Mouse (Mus musculus) midbrain, embryonic 10.5 days (tissue): ENCODE results near the gene Tle4. TPM values are rescaled to one million over a fixed set of nuclear protein-coding genes. Genes with fewer than 3 reads are reported as not detected.
A peak's percentile ranks its signal among the peaks of the same experiment; 100 is the strongest.

Source experiments
- DNase-seq: peaks from one replicate; pipeline ENCODE4 v3.0.0-alpha.2; 2017; ENCODE audit warnings: low spot score
- H3K27ac ChIP-seq: fragments of 300-500 bp; sonication (generic); replicated peaks from 2 replicates; pipeline ENCODE4 v1.5.1; 2016; ENCODE audit warnings: mild to moderate bottlenecking
- H3K27me3 ChIP-seq: fragments of 300-500 bp; sonication (generic); 2 replicates; pipeline ENCODE4 v1.6.1; 2016; ENCODE audit warnings: low read depth, mild to moderate bottlenecking; ENCODE audit not compliant: poor library complexity, severe bottlenecking
- H3K36me3 ChIP-seq: fragments of 300-500 bp; sonication (generic); 2 replicates; pipeline ENCODE4 v1.6.1; 2016; ENCODE audit warnings: mild to moderate bottlenecking, moderate library complexity
- H3K4me1 ChIP-seq: fragments of 300-500 bp; sonication (generic); 2 replicates; pipeline ENCODE4 v1.6.1; 2016
- H3K4me3 ChIP-seq: fragments of 300-500 bp; sonication (generic); 2 replicates; pipeline ENCODE4 v1.5.1; 2016; ENCODE audit warnings: mild to moderate bottlenecking, moderate library complexity
- H3K9me3 ChIP-seq: fragments of 300-500 bp; sonication (generic); replicated peaks from 2 replicates; pipeline ENCODE4 v1.6.1; 2016; ENCODE audit warnings: mild to moderate bottlenecking
- WGBS: fragments of 180-500 bp; shearing (Covaris S2); methylation state at CpG from one replicate; pipeline ENCODE4 v1.1.7; 2016; 5-methylcytosine and 5-hydroxymethylcytosine counted together
- polyA plus RNA-seq: library from polyadenylated mRNA; unstranded; fragments of >200 nt; fragmentation: Nextera tagmentation; extraction: Ambion mirVana; gene quantifications from 2 replicates; pipeline ENCODE4 v1.2.1, GENCODE M21; 2016

Gene Tle4
- polyA plus RNA-seq, 1 experiment from 2014 or later, result 19.0 TPM

DNA sequence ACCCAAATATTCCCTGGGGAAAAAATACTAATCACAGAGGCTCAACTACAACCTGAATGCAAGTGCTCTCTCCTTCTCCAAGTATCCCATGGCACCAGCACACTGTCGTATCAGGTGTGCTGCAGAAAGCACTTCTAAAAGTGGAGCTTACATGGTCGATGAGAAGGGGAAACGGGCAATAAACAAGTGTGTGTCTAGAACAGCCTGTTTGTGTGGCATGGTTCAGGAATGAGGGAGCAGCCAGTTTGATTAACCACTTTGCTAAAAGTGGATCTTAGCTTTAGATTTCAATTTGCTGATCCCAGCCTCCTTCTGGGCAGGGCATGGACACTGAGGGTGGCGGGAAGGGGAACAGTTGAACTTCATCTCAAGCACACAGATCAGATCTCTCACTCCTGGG is 12.1 kb downstream of the Tle4 start:
- Histone ChIP-seq H3K27me3 (peaks cover 8% of the 10 kb centered on the region; the same call in 1 of the 2 replicates), H3K9me3 (no peaks in the 10 kb centered on the region), H3K27ac (no peak overlapping the region), H3K36me3 (peaks cover 79% of the 10 kb centered on the region), H3K4me3 (no peak overlapping the region), H3K4me1 (peaks cover 43% of the 10 kb centered on the region)
- 88% methylated on average over 4 of the region's 4 CpGs for WGBS
- no peak for DNase-seq

GRCm38 (mm10) chr19:14585235-14585634 is 12.6 kb downstream of the Tle4 start:
- Histone ChIP-seq H3K4me3 (no peak overlapping the region), H3K36me3 (peaks cover 79% of the 10 kb centered on the region), H3K27me3 (peaks cover 8% of the 10 kb centered on the region; the same call in 1 of the 2 replicates), H3K27ac (no peak overlapping the region), H3K9me3 (no peaks in the 10 kb centered on the region), H3K4me1 (peaks cover 38% of the 10 kb centered on the region)
- 94% methylated on average over 3 of the region's 3 CpGs for WGBS
- DNase-seq, result no peak

GRCm38 (mm10) chr19:14578698-14579097 is 19.2 kb downstream of the Tle4 start:
- no peak overlapping the region for H3K4me3 ChIP-seq
- 89% methylated on average over 5 of the region's 5 CpGs for WGBS

GRCm38 (mm10) chr19:14578016-14578415 is 19.8 kb downstream of the Tle4 start:
- Histone ChIP-seq H3K9me3 (no peaks in the 10 kb centered on the region), H3K27ac (no peak overlapping the region), H3K27me3 (no peaks in the 10 kb centered on the region), H3K4me3 (no peak overlapping the region), H3K4me1 (no peaks in the 10 kb centered on the region), H3K36me3 (peaks cover 41% of the 10 kb centered on the region)
- DNase-seq, result no peak
- 90% methylated on average over 4 of the region's 4 CpGs for WGBS

More at GRCm38 (mm10) chr19:14578698-14579097, 19.2 kb downstream of the Tle4 start:
- no peaks in the 10 kb centered on the region for H3K4me1 ChIP-seq
- peaks cover 47% of the 10 kb centered on the region for H3K36me3 ChIP-seq
- no peak overlapping the region for H3K27ac ChIP-seq
- H3K27me3 ChIP-seq, result no peaks in the 10 kb centered on the region
- no peaks in the 10 kb centered on the region for H3K9me3 ChIP-seq
- DNase-seq, result no peak

DNA sequence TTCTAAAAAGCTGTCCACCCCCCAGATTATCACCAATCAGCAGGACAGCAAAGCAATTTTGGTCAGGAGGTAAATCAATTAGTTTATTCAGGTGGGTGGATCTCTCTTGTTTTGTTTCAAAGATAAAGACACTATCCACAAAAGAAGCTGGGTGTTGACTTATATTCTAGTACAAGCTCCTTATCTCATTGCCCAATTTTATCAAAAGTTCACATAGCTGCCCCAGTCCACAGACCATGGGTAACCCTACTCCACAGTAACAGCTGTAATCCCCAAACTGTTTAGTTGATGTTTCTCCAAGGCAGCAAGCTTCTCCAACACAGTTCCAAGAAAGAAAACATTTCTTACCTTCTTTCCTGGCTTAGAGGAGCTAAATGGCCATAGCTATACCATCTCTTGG is 21.5 kb downstream of the Tle4 start:
- no peak overlapping the region for H3K27ac ChIP-seq
- H3K27me3 ChIP-seq, result no peaks in the 10 kb centered on the region
- H3K4me3 ChIP-seq, result no peak overlapping the region
- 0 out of 2 replicates have a peak, but pooled peaks cover 2% of the 10 kb centered on the region for H3K4me1 ChIP-seq
- DNase-seq, result no peak
- H3K36me3 ChIP-seq, result peaks cover 25% of the 10 kb centered on the region
- H3K9me3 ChIP-seq, result no peaks in the 10 kb centered on the region

DNA sequence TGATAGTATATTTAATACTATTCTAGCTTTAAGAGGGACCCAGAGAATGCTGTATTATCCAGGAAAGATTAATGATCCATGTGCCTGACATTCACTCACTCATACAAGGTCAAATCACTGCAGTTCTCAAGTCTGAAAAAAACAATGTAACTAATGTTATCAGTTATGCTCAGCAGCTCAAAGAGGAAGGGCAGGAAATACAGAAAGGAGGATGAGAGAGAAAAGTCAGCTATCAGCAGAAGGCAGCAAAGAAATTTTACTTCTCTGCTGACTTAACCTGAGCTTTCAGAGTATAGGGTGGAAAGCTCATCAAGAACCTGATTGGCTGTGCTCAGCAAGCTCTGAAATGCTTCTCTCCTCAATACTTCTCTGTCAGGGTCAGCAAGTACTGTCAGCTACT is 29.0 kb downstream of the Tle4 start:
- no peak overlapping the region for H3K27ac ChIP-seq
- H3K36me3 ChIP-seq, result 0 out of 2 replicates have a peak, but pooled peaks cover 10% of the 10 kb centered on the region
- no peaks in the 10 kb centered on the region; the same call in 1 of the 2 replicates for H3K27me3 ChIP-seq
- H3K9me3 ChIP-seq, result no peaks in the 10 kb centered on the region
- DNase-seq, result no peak
- H3K4me3 ChIP-seq, result no peak overlapping the region
- peaks cover 63% of the 10 kb centered on the region for H3K4me1 ChIP-seq

GRCm38 (mm10) chr19:14567081-14567480 is 30.8 kb downstream of the Tle4 start:
- Histone ChIP-seq H3K9me3 (no peaks in the 10 kb centered on the region), H3K36me3 (0 out of 2 replicates have a peak, but pooled peaks cover 13% of the 10 kb centered on the region), H3K4me1 (peaks cover 72% of the 10 kb centered on the region), H3K27me3 (no peaks in the 10 kb centered on the region; the same call in 1 of the 2 replicates), H3K4me3 (0 out of 2 replicates have a peak overlapping the region, but pooled peaks have one; percentile 16), H3K27ac (peak overlapping the region; percentile 64)
- DNase-seq, result no peak
- WGBS, result 40% methylated on average over 3 of the region's 3 CpGs

GRCm38 (mm10) chr19:14566564-14567021 is 31.3 kb downstream of the Tle4 start:
- H3K4me3 ChIP-seq, result 0 out of 2 replicates have a peak overlapping the region, but pooled peaks have one; percentile 16
- no peaks in the 10 kb centered on the region; the same call in 1 of the 2 replicates for H3K27me3 ChIP-seq
- DNase-seq, result peak; percentile 56
- WGBS, result 18% methylated on average over 5 of the region's 5 CpGs
- H3K36me3 ChIP-seq, result 0 out of 2 replicates have a peak, but pooled peaks cover 13% of the 10 kb centered on the region
- H3K27ac ChIP-seq, result peak overlapping the region; percentile 64
- no peaks in the 10 kb centered on the region for H3K9me3 ChIP-seq
- H3K4me1 ChIP-seq, result peaks cover 77% of the 10 kb centered on the region

DNA sequence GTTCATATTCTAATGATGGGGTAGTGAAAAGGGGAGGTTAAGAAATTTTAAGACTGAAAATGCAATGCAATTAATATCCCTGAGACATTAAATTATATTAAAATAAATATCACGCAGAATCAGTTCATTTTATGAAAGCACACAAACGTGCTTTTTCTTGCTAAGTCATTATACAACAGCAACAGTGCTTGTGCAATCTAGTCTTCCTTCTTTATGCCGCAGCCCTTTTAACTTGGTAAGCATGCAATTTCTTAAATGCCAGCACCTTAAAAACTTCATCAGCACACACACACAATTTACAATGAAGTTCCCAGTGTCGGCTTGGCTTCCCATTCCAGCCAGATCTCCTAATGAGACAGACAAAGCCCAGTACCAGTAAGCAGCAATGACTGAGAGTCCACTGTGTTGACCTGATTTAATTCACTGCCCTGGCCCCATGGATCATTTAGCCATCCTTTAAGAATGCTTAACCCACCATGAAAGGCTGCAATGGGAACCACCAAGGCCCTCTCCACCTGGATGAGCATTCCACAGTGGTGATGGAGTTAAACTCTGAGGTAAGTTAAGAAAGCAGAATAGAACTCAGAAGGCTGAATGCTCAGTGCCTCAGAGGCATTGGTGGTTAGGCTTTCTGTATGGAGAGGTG is 32.3 kb downstream of the Tle4 start:
- H3K27ac ChIP-seq, result peak overlapping the region; percentile 10
- no peaks in the 10 kb centered on the region; the same call in 1 of the 2 replicates for H3K27me3 ChIP-seq
- DNase-seq, result peak; percentile 53
- 38% methylated on average over 4 of the region's 4 CpGs for WGBS
- peaks cover 16% of the 10 kb centered on the region; the same call in 1 of the 2 replicates for H3K36me3 ChIP-seq
- peak overlapping the region; percentile 16; the same call in 1 of the 2 replicates for H3K4me3 ChIP-seq
- no peaks in the 10 kb centered on the region for H3K9me3 ChIP-seq
- peaks cover 71% of the 10 kb centered on the region for H3K4me1 ChIP-seq

- H3K27me3 ChIP-seq, result no peaks in the 10 kb centered on the region; the same call in 1 of the 2 replicates
- 88% methylated on average over 4 of the region's 4 CpGs for WGBS
- H3K4me3 ChIP-seq, result no peak overlapping the region
- H3K27ac ChIP-seq, result no peak overlapping the region
- peaks cover 55% of the 10 kb centered on the region for H3K4me1 ChIP-seq
- H3K9me3 ChIP-seq, result no peaks in the 10 kb centered on the region
- peaks cover 11% of the 10 kb centered on the region; the same call in 1 of the 2 replicates for H3K36me3 ChIP-seq
- DNase-seq, result no peak
Measured at GRCm38 (mm10) chr19:14563273-14563959, 34.4 kb downstream of the Tle4 start.

GRCm38 (mm10) chr19:14547871-14548270 is 50.0 kb downstream of the Tle4 start:
- peaks cover 19% of the 10 kb centered on the region for H3K4me1 ChIP-seq
- WGBS, result 88% methylated on average over 3 of the region's 3 CpGs
- DNase-seq, result no peak
- H3K27me3 ChIP-seq, result no peaks in the 10 kb centered on the region
- H3K4me3 ChIP-seq, result no peak overlapping the region
- H3K36me3 ChIP-seq, result 0 out of 2 replicates have a peak, but pooled peaks cover 5% of the 10 kb centered on the region
- no peak overlapping the region for H3K27ac ChIP-seq
- no peaks in the 10 kb centered on the region for H3K9me3 ChIP-seq

DNA sequence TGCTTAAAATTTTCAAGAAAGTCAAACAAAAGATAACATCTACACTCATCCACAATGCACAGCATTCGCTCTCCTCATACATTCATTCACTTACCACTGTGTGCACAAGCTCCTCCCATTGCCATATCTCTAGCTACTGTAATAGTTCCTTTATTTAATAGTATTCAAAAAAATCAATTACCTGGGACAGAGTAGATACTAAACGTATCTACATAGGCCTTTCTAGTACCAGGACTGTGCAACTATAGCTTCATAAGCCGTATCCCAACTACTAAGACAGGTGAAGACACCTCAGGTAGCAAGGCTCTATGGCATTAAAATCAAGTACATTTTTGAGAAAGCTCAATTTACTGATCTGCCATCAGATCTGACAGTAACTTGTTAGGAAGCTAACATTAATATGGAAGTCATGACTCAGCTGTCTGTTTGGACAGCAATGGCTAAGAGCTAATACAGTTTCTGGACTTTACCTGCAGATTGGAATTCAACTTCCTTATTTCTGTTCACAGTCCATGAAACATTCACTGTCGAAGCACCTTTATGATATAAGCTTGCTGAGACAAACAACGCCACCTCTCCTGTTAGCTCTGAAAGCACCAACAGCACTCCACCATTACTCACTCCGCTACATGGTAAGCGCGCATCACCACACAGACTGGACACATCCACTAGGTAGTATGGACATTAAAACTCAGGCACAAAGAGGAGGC is 50.6 kb downstream of the Tle4 start:
- H3K4me1 ChIP-seq, result peaks cover 25% of the 10 kb centered on the region
- H3K27ac ChIP-seq, result no peak overlapping the region
- H3K4me3 ChIP-seq, result no peak overlapping the region
- H3K27me3 ChIP-seq, result no peaks in the 10 kb centered on the region
- WGBS, result 95% methylated on average over 8 of the region's 8 CpGs
- H3K9me3 ChIP-seq, result no peaks in the 10 kb centered on the region
- no peak for DNase-seq
- 0 out of 2 replicates have a peak, but pooled peaks cover 5% of the 10 kb centered on the region for H3K36me3 ChIP-seq
